Mouse (Mus musculus): Measurements from ENCODE around the gene Nsun3. TPM values are rescaled to one million over a fixed set of nuclear protein-coding genes. Genes with fewer than 3 reads are reported as not detected.

Gene Nsun3
- polyA plus RNA-seq, 1 experiment from 2014 or later: 9.4 TPM

DNA sequence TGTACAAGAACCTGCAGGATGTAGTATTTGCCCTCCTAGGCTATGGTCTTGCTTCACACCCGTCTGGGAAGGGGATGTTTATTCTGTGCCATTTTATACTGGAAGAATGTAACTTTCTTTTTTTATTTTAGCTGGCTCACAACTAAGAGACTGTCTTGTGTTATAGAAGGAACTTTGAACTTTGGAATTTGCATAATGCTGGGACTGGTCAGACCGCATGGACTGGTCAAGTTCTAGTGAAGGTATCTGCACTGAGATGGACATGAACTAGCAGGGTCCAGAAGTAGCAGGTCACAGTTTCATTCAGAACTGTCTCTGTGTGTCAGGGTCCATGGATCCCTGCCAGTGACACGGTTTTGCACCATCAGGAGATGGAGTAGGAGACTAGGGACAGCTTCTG lies 13.2 kb upstream of the Nsun3 start:
- no peaks in the 10 kb centered on the region for H3K4me1 ChIP-seq (replicated peaks)
- H3K27ac ChIP-seq: no peak overlapping the region
- H3K4me3 ChIP-seq: no peak overlapping the region
- H3K27me3 ChIP-seq: no peaks in the 10 kb centered on the region
- no peak overlapping the region for H3K4me2 ChIP-seq
- peaks cover 35% of the 10 kb centered on the region for H3K36me3 ChIP-seq
- 85% methylated on average over 3 of the region's 3 CpGs for WGBS
- no peak overlapping the region for H3K9ac ChIP-seq
- no peak for ATAC-seq (ENCODE audit: low FRiP score)
- H3K9me3 ChIP-seq: no peaks in the 10 kb centered on the region

DNA sequence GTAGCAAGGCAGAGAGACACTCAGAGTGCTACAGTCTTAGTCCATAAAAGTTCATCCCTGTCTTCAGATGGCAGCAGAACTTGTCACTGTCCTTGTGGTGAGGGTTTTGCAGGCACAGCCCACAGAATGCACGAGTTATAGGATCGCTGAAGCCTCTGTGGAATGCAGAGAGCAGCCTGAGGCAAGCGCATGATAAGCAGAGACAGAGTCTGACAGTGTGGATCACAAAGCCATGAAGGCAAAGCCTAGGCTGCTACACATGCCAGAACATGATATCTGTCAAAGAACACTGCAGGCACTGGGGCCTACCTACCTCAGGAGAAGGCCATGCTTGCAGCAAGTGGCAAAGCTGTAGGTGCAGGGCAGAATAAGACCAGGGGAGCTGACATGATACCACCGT lies 12.8 kb upstream of the Nsun3 start:
- WGBS: 90% methylated on average over 4 of the region's 4 CpGs
- no peak overlapping the region for H3K27ac ChIP-seq
- H3K27me3 ChIP-seq: no peaks in the 10 kb centered on the region
- H3K36me3 ChIP-seq: peaks cover 32% of the 10 kb centered on the region
- H3K9me3 ChIP-seq: no peaks in the 10 kb centered on the region
- no peak overlapping the region for H3K9ac ChIP-seq
- H3K4me3 ChIP-seq: no peak overlapping the region
- no peaks in the 10 kb centered on the region for H3K4me1 ChIP-seq (replicated peaks)
- no peak overlapping the region for H3K4me2 ChIP-seq
- ATAC-seq (ENCODE audit: low FRiP score): no peak

DNA sequence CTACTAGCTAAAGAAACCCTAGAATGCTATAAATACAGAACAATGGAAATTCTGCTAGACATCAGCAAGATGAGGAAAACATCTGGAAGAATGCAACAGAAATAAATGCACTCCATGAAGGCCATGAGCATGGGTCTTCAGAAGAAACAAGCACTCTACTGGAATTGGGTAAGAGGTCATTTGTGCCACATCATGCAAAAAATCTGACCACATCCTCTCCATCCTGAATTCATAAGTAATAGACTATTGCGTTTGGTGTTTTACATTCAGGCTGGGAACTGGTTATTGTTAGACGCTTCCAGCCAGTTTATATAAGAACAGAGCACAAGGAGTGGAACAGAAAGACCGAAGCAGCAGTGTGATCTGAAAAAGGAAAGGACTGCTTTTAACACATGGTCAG lies 12.2 kb upstream of the Nsun3 start:
- Histone ChIP-seq H3K9me3 (no peaks in the 10 kb centered on the region), H3K27me3 (no peaks in the 10 kb centered on the region), H3K27ac (no peak overlapping the region), H3K4me1 (replicated peaks) (no peaks in the 10 kb centered on the region), H3K4me3 (no peak overlapping the region), H3K4me2 (no peak overlapping the region), H3K36me3 (peaks cover 26% of the 10 kb centered on the region), H3K9ac (no peak overlapping the region)
- no peak for ATAC-seq (ENCODE audit: low FRiP score)
- 93% methylated on average over 3 of the region's 3 CpGs for WGBS

DNA sequence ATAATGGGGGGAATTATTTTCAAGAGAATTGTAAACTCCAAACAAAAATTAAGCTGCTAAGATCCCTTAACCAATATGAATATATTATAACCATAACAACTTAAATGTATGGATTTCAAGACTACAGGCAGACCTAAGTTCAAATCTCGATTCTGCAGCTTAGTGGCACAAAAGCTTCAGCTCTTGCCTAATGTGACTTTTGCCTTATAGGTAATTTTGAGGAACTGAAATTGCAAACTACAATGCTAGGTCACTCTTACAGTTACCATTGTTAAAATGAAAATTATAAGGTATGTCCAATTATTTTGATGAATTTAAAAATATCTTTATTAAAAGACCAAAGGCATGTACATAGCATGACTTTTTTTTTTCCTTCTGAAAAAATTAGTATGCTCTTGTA lies 10.0 kb upstream of the Nsun3 start:
- Histone ChIP-seq H3K27me3 (no peaks in the 10 kb centered on the region), H3K4me3 (no peak overlapping the region), H3K36me3 (peaks cover 20% of the 10 kb centered on the region), H3K27ac (no peak overlapping the region), H3K4me2 (no peak overlapping the region), H3K9me3 (no peaks in the 10 kb centered on the region), H3K4me1 (replicated peaks) (no peaks in the 10 kb centered on the region), H3K9ac (no peak overlapping the region)
- WGBS: 84% methylated on average over 1 of the region's 1 CpGs
- ATAC-seq (ENCODE audit: low FRiP score): no peak

DNA sequence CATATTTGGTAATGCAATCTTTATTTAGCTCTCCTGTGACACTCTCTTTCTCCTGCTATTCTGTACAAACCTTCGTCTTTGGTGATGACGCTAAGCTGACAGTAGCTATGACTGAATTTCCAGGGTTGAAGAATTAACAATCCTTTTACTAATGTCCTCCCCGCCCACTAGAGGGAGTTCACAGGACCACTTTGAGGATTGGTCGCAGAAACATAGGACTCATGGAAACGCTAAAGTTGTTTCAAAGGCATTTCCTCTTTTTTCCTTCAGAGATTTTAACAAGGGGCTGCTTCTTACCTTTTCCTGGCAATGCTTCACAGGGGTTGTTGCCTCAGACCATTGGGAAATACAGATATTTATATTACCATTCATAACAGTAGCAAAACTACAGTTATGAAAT lies 4.4 kb downstream of the Nsun3 start:
- no peak overlapping the region for H3K9ac ChIP-seq
- 69% methylated on average over 5 of the region's 5 CpGs for WGBS
- no peak for ATAC-seq (ENCODE audit: low FRiP score)

DNA sequence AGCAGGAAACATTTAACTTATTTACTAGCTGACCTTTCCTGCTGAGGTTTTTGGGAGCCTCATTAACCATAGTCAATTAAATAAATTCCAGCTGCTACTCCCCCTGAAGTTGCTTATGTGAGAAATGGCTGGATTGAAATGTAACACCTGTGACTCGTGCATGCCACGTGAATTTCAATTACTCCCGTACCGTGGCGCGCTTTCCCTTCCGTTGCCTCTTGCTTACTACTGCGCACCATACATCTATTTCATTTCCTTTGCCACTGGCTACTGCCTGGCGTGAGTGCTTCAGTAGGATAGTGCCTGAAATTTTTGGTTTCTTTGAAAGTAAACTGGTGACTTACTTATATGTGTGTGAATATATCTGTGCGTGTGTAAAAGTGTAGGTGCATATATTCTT lies 8.3 kb downstream of the Nsun3 start:
- H3K9me3 ChIP-seq: no peaks in the 10 kb centered on the region
- H3K36me3 ChIP-seq: peaks cover 9% of the 10 kb centered on the region
- ATAC-seq (ENCODE audit: low FRiP score): no peak
- H3K27ac ChIP-seq: no peak overlapping the region
- no peaks in the 10 kb centered on the region for H3K27me3 ChIP-seq
- no peak overlapping the region for H3K4me3 ChIP-seq
- H3K4me2 ChIP-seq: no peak overlapping the region
- no peak overlapping the region for H3K9ac ChIP-seq
- 67% methylated on average over 10 of the region's 10 CpGs for WGBS
- peaks cover 5% of the 10 kb centered on the region; the same call in 1 of the 2 replicates for H3K4me1 ChIP-seq (replicated peaks)

More for the DNA sequence above, 4.4 kb downstream of the Nsun3 start:
- Histone ChIP-seq H3K27me3 (no peaks in the 10 kb centered on the region), H3K4me3 (no peak overlapping the region), H3K36me3 (peaks cover 4% of the 10 kb centered on the region; the same call in 1 of the 2 replicates), H3K27ac (no peak overlapping the region), H3K4me2 (no peak overlapping the region), H3K4me1 (replicated peaks) (peaks cover 32% of the 10 kb centered on the region), H3K9me3 (no peaks in the 10 kb centered on the region)

DNA sequence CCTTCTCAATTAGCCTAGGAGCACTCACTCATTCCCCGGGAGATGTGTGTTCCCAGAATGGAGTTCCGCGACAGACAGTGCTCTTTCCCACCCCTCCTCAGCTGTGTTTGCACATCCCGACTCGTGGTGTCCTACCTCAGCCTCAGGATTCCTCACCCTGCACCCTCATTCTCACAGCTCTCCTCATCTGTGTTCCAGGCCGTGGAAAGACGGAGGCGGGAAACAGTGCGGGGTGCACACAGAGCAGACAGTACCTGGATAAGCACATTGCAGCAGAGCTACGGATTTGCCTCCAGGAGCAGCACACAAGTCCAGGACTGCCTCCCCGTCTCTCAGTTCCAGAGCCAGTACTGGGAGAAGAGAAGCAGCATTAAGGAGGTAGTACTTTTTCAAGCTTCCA lies 10.6 kb downstream of the Nsun3 start:
- H3K27me3 ChIP-seq: no peaks in the 10 kb centered on the region
- H3K4me2 ChIP-seq: no peak overlapping the region
- peak overlapping the region; percentile 35; the same call in 1 of the 2 replicates for H3K9ac ChIP-seq
- H3K4me1 ChIP-seq (replicated peaks): peaks cover 5% of the 10 kb centered on the region; the same call in 1 of the 2 replicates
- H3K9me3 ChIP-seq: no peaks in the 10 kb centered on the region
- no peak for ATAC-seq (ENCODE audit: low FRiP score)
- H3K36me3 ChIP-seq: peaks cover 5% of the 10 kb centered on the region
- H3K4me3 ChIP-seq: no peak overlapping the region
- no peak overlapping the region for H3K27ac ChIP-seq
- WGBS: 83% methylated on average over 11 of the region's 11 CpGs

DNA sequence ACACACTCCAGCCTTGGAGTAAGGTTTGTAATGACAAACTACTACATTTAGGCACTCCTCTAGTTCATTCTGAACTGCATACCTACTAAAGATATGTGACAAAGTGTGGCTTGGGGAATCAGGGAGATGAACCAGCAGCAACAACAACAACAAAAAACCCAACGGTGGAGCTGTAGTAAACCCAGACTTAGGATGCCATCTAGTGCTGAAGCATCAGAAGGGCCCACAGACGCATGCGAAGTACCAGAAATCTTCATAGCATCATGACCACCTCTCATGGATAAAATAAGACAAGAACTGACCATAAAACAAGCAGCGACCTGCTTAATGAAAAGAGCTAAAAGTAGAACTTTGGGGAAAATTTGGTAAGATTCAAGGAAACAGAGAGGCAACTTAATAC lies 13.2 kb downstream of the Nsun3 start:
- H3K36me3 ChIP-seq: peaks cover 5% of the 10 kb centered on the region
- H3K27ac ChIP-seq: no peak overlapping the region
- no peak overlapping the region for H3K4me2 ChIP-seq
- peaks cover 4% of the 10 kb centered on the region; the same call in 1 of the 2 replicates for H3K4me1 ChIP-seq (replicated peaks)
- no peaks in the 10 kb centered on the region for H3K27me3 ChIP-seq
- H3K9me3 ChIP-seq: no peaks in the 10 kb centered on the region
- no peak overlapping the region for H3K9ac ChIP-seq
- 77% methylated on average over 4 of the region's 4 CpGs for WGBS
- ATAC-seq (ENCODE audit: low FRiP score): no peak
- H3K4me3 ChIP-seq: no peak overlapping the region

DNA sequence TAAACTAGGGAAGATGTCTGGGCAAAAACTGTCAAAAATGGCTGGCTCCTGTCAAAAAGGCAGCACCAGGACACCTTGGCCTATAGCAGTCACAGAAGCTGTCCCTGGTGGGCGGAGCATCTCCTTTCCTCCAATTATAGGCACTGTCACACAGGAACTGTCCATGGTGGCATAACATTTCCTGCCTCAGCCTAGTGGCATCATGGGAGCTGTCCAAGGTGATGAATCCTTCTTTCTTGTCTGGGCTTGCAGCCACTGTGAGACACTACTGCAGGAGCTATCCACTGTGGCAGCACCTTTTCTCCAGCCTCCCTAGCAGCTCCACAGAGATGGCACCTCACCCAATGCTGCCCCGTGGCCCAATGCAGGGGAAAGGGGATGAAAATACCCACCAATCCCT lies 28.3 kb downstream of the Nsun3 start:
- H3K4me2 ChIP-seq: no peak overlapping the region
- H3K9ac ChIP-seq: no peak overlapping the region
- ATAC-seq (ENCODE audit: low FRiP score): no peak
- H3K4me3 ChIP-seq: no peak overlapping the region
- no peaks in the 10 kb centered on the region for H3K9me3 ChIP-seq
- H3K4me1 ChIP-seq (replicated peaks): no peaks in the 10 kb centered on the region
- WGBS: 93% methylated on average over 2 of the region's 2 CpGs
- no peaks in the 10 kb centered on the region for H3K27me3 ChIP-seq
- H3K27ac ChIP-seq: no peak overlapping the region
- no peaks in the 10 kb centered on the region; the same call in 1 of the 2 replicates for H3K36me3 ChIP-seq

DNA sequence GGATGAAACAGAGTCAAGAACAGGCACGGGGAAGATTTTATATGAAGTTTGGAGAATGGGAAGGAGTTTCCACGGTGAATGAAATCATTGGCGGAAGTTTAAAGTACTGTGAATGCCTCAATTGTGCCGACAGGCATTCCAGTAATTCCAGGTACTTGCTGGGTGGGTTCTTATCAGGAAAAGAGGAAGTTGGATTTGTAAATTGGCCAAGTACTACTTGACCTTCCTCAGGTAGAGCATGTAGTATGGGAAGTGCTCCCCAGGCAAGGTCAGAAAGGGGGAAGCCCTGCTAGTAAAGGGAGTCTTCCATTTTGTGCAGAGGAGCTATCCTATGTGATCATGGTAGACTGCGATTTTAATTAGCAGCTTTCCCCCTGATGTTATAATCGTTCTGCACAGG lies 31.3 kb downstream of the Nsun3 start:
- H3K9ac ChIP-seq: no peak overlapping the region
- ATAC-seq (ENCODE audit: low FRiP score): no peak
- no peaks in the 10 kb centered on the region for H3K9me3 ChIP-seq
- H3K4me2 ChIP-seq: no peak overlapping the region
- WGBS: 92% methylated on average over 6 of the region's 6 CpGs
- H3K4me1 ChIP-seq (replicated peaks): no peaks in the 10 kb centered on the region
- no peaks in the 10 kb centered on the region; the same call in 1 of the 2 replicates for H3K36me3 ChIP-seq
- H3K4me3 ChIP-seq: no peak overlapping the region
- H3K27ac ChIP-seq: no peak overlapping the region
- no peaks in the 10 kb centered on the region for H3K27me3 ChIP-seq

DNA sequence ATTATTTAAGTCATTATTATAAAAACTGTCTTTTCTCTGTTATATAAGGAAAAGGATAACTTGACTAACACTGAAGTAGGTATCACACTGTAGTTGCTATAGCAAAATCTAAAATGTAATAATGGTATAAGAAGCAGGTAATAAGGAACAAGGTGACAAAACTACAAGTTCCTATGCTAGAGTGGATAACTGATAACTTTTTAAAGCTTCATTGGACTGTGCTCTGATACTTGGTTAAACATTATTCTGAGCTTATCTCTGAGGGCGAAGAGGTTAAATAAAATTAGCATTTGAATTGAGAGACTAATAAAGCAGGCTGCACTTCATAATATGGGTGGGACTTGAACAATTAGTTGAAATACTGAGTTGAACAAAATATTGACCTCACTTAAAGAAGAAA lies 33.0 kb downstream of the Nsun3 start:
- Histone ChIP-seq H3K27ac (no peak overlapping the region), H3K4me3 (no peak overlapping the region), H3K4me1 (replicated peaks) (no peaks in the 10 kb centered on the region), H3K4me2 (no peak overlapping the region), H3K27me3 (no peaks in the 10 kb centered on the region), H3K9me3 (no peaks in the 10 kb centered on the region), H3K9ac (no peak overlapping the region), H3K36me3 (no peaks in the 10 kb centered on the region; the same call in 1 of the 2 replicates)
- 87% methylated on average over 1 of the region's 1 CpGs for WGBS
- no peak for ATAC-seq (ENCODE audit: low FRiP score)

DNA sequence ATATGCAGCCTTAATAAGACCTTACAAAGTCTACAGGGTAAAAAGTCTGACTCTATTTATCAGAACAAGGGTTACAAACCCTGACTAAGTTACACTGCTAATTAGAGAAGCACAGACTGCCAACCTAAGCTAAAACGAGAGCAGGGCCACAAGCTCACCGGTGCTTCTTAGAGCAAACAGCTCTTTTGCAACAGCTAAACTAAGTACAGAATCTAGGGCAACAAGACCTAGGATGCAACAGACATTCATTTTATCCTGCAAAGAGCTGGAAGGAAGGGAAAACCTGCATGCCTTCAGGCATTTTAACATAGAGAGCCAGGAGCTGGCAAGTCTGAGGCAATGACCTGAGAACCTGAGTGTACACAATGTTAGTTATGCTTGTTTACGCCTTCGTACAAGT lies 33.5 kb downstream of the Nsun3 start:
- H3K9me3 ChIP-seq: no peaks in the 10 kb centered on the region
- no peak overlapping the region for H3K27ac ChIP-seq
- H3K4me2 ChIP-seq: no peak overlapping the region
- no peaks in the 10 kb centered on the region for H3K27me3 ChIP-seq
- no peak for ATAC-seq (ENCODE audit: low FRiP score)
- H3K9ac ChIP-seq: no peak overlapping the region
- no peaks in the 10 kb centered on the region for H3K4me1 ChIP-seq (replicated peaks)
- 98% methylated on average over 4 of the region's 4 CpGs for WGBS
- no peak overlapping the region for H3K4me3 ChIP-seq
- no peaks in the 10 kb centered on the region; the same call in 1 of the 2 replicates for H3K36me3 ChIP-seq

DNA sequence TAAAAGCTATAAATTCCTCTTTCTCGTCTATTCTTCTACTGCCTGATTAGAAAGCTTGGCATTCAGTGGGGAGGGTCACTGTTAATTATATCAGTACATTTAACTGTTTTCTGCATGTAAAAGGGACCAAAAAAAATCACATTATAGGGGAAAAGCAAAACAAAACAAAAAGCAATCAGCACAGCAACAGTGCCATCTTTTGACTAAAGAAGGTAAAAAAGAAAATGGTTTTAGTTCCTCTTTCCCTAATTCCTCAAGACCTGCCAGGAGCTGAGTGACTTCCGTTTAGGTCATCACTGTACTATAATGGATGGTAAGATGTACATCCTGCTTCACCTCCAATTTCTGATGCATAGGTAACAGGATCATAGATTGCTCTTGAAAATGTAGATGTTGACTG lies 40.7 kb downstream of the Nsun3 start:
- Histone ChIP-seq H3K9me3 (no peaks in the 10 kb centered on the region), H3K27ac (no peak overlapping the region), H3K9ac (no peak overlapping the region), H3K27me3 (no peaks in the 10 kb centered on the region), H3K36me3 (peaks cover 4% of the 10 kb centered on the region; the same call in 1 of the 2 replicates), H3K4me3 (no peak overlapping the region), H3K4me2 (no peak overlapping the region), H3K4me1 (replicated peaks) (no peaks in the 10 kb centered on the region)
- WGBS: 78% methylated on average over 2 of the region's 2 CpGs
- no peak for ATAC-seq (ENCODE audit: low FRiP score)
